Mouse (Mus musculus) myocyte (in vitro differentiated cells): ENCODE data around the gene D030056L22Rik.

Source experiments
- CEBPB ChIP-seq: IDR thresholded peaks from 2 replicates; pipeline ENCODE4 v1.6.1; 2011; ENCODE audit warnings: mild to moderate bottlenecking, moderate library complexity; ENCODE audit not compliant: poor library complexity, insufficient read depth, severe bottlenecking
- E2F4 ChIP-seq: IDR thresholded peaks from one replicate; pipeline ENCODE4 v1.6.1; 2011; ENCODE audit warnings: mild to moderate bottlenecking, control low read depth, moderate library complexity; ENCODE audit not compliant: insufficient read depth
- MAX ChIP-seq: IDR thresholded peaks from one replicate; pipeline ENCODE4 v1.6.1; 2011; ENCODE audit warnings: low read depth, mild to moderate bottlenecking, control low read depth
- MYOD1 ChIP-seq, 3 experiments: IDR thresholded peaks; one replicate each; pipeline ENCODE4 v1.6.1; 2011; ENCODE audit warnings: control low read depth in 2 of 3, low read depth in 2 of 3, mild to moderate bottlenecking in 2 of 3, moderate library complexity in 1 of 3; ENCODE audit not compliant: insufficient read length in 2 of 3, control insufficient read depth in 1 of 3
- MYOG ChIP-seq, 3 experiments: IDR thresholded peaks; one replicate each; pipeline ENCODE4 v1.6.1; 2011; ENCODE audit warnings: control low read depth in 2 of 3, low read depth in 2 of 3, mild to moderate bottlenecking in 2 of 3; ENCODE audit not compliant: insufficient read length in 2 of 3, control insufficient read depth in 1 of 3, insufficient read depth in 1 of 3
- POLR2A ChIP-seq: IDR thresholded peaks from one replicate; pipeline ENCODE4 v1.6.1; 2011; ENCODE audit warnings: low read depth, mild to moderate bottlenecking, control low read depth, moderate library complexity; ENCODE audit not compliant: insufficient read length
- POLR2AphosphoS2 ChIP-seq: IDR thresholded peaks from one replicate; pipeline ENCODE4 v1.6.1; 2011; ENCODE audit warnings: low read depth, control low read depth; ENCODE audit not compliant: insufficient read length
- REST ChIP-seq: IDR thresholded peaks from one replicate; pipeline ENCODE4 v1.6.1; 2011; ENCODE audit warnings: mild to moderate bottlenecking, control low read depth, moderate library complexity; ENCODE audit not compliant: insufficient read depth, insufficient read length
- SRF ChIP-seq: IDR thresholded peaks from one replicate; pipeline ENCODE4 v1.6.1; 2011; ENCODE audit warnings: low read depth; ENCODE audit not compliant: control insufficient read depth, insufficient read length
- TCF12 ChIP-seq: IDR thresholded peaks from one replicate; pipeline ENCODE4 v1.6.1; 2011; ENCODE audit warnings: mild to moderate bottlenecking, control low read depth; ENCODE audit not compliant: poor library complexity, insufficient read depth, severe bottlenecking
- TCF3 ChIP-seq: IDR thresholded peaks from one replicate; pipeline ENCODE4 v1.6.1; 2011; ENCODE audit warnings: low read depth, control low read depth; ENCODE audit not compliant: insufficient read length
- USF1 ChIP-seq: IDR thresholded peaks from one replicate; pipeline ENCODE4 v1.6.1; 2011; ENCODE audit warnings: low read depth, mild to moderate bottlenecking, control low read depth, moderate library complexity

DNA sequence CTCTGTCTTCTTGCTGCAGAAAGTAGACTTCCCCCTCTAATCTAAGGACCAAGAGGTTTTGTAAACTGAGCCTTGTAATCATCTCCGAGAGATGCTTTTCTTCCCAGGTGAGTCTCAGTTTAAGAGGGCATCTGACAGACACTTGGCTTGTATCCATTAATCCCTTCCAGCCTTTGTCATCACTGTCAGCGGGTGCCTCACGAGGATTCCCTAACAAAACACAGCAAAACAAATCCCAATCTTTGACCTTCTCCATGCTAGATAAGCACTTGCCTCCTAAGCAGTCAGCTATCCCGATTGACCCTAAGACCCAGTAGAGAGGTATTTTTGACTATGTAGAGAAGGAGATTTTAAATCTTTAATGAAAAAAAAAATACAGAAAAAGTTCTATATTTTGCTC, 44.7 kb downstream of the D030056L22Rik start:
- TF ChIP-seq POLR2A (no peak), CEBPB (no peak), USF1 (no peak), MAX (no peak), TCF12 (no peak), MYOD1 (IDR thresholded peaks at IDR 0.05; ENCODE audit: control insufficient read depth in 1 of 3, insufficient read length in 2 of 3, low read depth in 2 of 3) (no peak), E2F4 (no peak), REST (no peak), SRF (no peak), MYOG (IDR thresholded peaks at IDR 0.05; ENCODE audit: control insufficient read depth in 1 of 3, insufficient read depth in 1 of 3, insufficient read length in 2 of 3, low read depth in 2 of 3) (no peak), TCF3 (no peak), POLR2AphosphoS2 (no peak)
